Comparison of ENCODE assay signal across 8 mouse cellular contexts in the genomic region with DNA sequence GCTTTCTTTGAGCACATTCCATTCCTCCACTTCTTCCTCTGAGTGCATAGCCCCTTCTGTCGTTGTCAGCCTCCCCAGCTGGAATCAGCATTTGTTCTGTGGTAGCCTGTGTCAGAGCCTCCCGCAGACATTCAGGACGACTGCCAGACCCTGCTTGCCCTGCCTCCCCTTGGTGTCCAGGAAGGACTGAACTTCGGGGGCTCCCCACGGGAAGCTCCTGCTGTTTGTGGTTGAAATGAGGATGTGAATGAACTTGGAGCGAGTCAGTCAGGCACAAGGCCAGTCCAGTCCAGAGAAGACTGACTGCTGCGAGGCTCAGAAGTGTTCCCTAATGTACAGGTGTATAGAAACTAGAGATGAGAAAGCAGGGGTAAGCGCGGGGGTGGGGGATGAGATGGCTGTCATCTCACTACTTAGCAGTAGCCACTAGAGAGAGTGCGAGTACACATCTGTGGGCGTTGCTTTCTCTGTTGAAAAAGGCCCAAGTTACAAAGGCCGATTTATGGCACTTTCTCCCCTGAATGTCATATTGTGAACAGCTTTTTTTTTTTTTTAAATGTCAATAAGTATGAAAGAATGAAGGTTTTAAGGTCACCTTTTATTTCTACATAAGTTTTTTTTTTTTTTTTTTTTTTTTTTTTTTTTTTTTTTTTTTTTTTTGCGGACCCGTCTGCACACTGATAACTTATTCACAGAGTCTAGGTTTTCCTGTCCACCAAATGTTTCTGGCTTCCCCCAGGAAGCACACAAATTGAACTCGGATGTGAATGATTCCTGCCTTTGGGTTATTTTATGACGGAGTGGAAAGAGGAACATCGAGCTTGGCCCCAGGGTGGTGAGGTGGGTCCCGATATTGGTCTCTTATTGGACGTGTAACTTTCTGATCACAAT. TPM values are rescaled to one million over a fixed set of nuclear protein-coding genes. Genes with fewer than 3 reads are reported as not detected.
DNase-seq lines count a peak whose midpoint lies in the region; ATAC-seq and TF ChIP-seq lines count a peak whose summit lies in the region.

No protein-coding gene starts in this region.

- H3K27me3 ChIP-seq in forebrain, postnatal 0 days (ENCODE audit: insufficient read depth, low read length), result no peaks in the 10 kb centered on the region
- H3K27me3 ChIP-seq in neural tube, embryonic 12.5 days (replicated peaks), result no peaks in the 10 kb centered on the region

- TF ChIP-seq CTCF in forebrain, postnatal 0 days (IDR thresholded peaks at IDR 0.05; ENCODE audit: low read depth), result peak; percentile 28

- H3K27ac ChIP-seq in forebrain, postnatal 0 days (ENCODE audit: low read depth, low read length), result no peak overlapping the region
- H3K27ac ChIP-seq in neural tube, embryonic 12.5 days, result no peak overlapping the region

- no peaks in the 10 kb centered on the region for H3K9me3 ChIP-seq in forebrain, postnatal 0 days (ENCODE audit: low read length)
- H3K9me3 ChIP-seq in neural tube, embryonic 12.5 days, result no peaks in the 10 kb centered on the region

- no peak overlapping the region for H3K9ac ChIP-seq in forebrain, postnatal 0 days
- H3K9ac ChIP-seq in neural tube, embryonic 12.5 days, result no peak overlapping the region

- 45% methylated on average over 19 of the region's 19 CpGs for WGBS in forebrain, postnatal 0 days
- 49% methylated on average over 19 of the region's 19 CpGs for WGBS in neural tube, embryonic 12.5 days

- peaks cover 8% of the 10 kb centered on the region for H3K36me3 ChIP-seq in forebrain, postnatal 0 days (ENCODE audit: insufficient read depth)
- no peaks in the 10 kb centered on the region for H3K36me3 ChIP-seq in neural tube, embryonic 12.5 days

- H3K4me1 ChIP-seq in forebrain, postnatal 0 days (ENCODE audit: insufficient read depth), result 0 out of 2 replicates have a peak, but pooled peaks cover 3% of the 10 kb centered on the region
- H3K4me1 ChIP-seq in neural tube, embryonic 12.5 days, result peaks cover 12% of the 10 kb centered on the region

- H3K4me3 ChIP-seq in forebrain, postnatal 0 days (ENCODE audit: low read depth, low read length), result no peak overlapping the region
- H3K4me3 ChIP-seq in neural tube, embryonic 12.5 days, result no peak overlapping the region

- DNase-seq in kidney, adult 9 months, result peak; percentile 18
- DNase-seq in kidney, adult 8-10 months, result no peak
- peak; percentile 5 for DNase-seq in NIH3T3 (ENCODE audit: low read depth)
- peak; percentile 29 for DNase-seq in forebrain, postnatal 0 days
- DNase-seq in kidney, postnatal 10 days, result peak; percentile 61
- no peak for DNase-seq in frontal cortex, postnatal 25 days (ENCODE audit: low spot score in 2 of 2)
- DNase-seq in thymus, postnatal 36 days, result no peak

- no peak for ATAC-seq in forebrain, postnatal 0 days
- ATAC-seq in neural tube, embryonic 12.5 days (ENCODE audit: low FRiP score, low read depth), result no peak

- no peak overlapping the region for H3K4me2 ChIP-seq in forebrain, postnatal 0 days (ENCODE audit: low read depth)
- 0 out of 2 replicates have a peak overlapping the region, but pooled peaks have one; percentile 22 for H3K4me2 ChIP-seq in neural tube, embryonic 12.5 days (replicated peaks)

RNA-seq across cellular contexts. Expression of a gene that starts 31.5 kb away (rescaled TPM):
- 44.9 and 49.1 TPM in 2 replicates for total RNA-seq in forebrain, postnatal 0 days (2014; rRNA removed)
- 30.7 and 35.6 TPM in 2 replicates for polyA plus RNA-seq in forebrain, postnatal 0 days (2015; fragmentation: Nextera tagmentation; extraction: Ambion mirVana)
- polyA plus RNA-seq in neural tube, embryonic 12.5 days (2016; fragmentation: Nextera tagmentation; extraction: Ambion mirVana), result 33.7 and 34.1 TPM in 2 replicates

Comparison
In these comparisons a context has a peak if more than half of its experiments do, and no peak if none do; other contexts are left out.
1. DNase-seq: peak in kidney, adult 9 months (single experiment), NIH3T3 (single experiment), forebrain, postnatal 0 days (single experiment) and kidney, postnatal 10 days (single experiment); none in kidney, adult 8-10 months (0 of 2), frontal cortex, postnatal 25 days (0 of 2) and thymus, postnatal 36 days (0 of 2).